Mouse (Mus musculus) lung, postnatal 14 days (tissue): Measurements from ENCODE around the gene Prkch.

Experiments
- DNase-seq: peaks from one replicate; pipeline ENCODE4 v3.0.0; 2021

Gene Prkch

DNA sequence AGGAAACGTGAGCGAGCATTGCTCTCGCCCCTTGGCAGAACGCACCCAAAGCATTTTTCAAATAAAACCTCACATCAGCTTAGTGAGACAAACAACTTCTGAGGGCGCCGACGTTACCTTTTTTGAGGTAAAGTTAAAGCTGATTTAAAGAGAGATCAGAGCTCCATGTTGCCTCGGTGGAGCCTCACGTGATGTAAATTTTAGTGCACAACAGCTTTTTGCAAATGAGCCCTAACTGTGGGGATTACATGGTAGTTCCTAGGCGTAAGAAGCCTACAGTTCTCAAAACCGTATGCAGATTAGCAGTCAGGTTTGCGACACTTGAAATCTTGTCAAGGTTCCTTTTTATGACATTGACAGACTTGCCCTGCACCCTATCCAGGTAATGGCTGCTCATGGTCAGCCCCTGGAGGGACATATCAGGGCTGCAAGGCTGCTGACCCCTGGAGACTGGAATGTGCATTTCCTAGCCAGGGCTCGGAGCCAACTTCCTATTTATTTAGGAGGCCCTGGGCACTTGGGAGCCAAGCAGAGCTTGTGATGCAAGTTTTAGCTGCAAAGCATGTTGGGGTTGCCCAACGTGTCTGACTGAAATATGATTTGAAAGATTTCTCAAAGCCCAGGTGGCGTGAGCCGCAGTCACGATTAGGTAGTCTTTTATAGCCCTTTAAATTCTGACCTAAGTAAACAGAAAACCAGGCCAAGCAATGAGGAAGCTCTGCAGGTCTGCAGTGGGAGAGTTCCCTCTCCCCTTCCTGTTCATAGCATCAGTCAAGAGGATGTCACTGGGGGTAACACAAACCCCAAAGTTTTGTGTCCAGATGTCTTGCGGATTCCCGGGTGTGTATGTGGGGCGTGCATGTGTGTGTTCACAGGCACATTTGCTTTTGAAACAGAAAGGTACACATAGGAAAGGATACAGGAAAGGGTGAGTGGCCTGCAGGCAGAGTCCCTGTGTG is 102.8 kb downstream of the Prkch start:
- DNase-seq, result peak; percentile 87

- DNase-seq, result no peak
These were observed 107.7 kb downstream of the Prkch start for GRCm38 (mm10) chr12:73692321-73692720.

DNA sequence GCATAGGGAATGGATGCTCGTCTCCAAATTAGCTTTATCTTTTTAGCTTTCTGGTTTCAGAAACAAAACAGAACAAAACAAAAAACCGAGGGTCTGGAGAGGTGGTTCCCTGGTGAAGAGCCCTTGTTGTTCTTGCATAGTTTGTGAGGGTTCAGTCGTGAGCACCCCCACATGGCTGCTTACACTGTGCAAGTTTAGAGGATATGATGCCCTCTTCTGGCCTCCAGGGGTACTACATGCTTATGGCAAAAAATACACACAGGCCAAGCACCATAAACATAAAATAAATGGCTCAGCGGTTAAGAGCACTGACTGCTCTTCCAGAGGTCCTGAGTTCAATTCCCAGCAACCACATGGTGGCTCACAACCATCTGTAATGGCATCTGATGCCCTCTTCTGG is 108.8 kb downstream of the Prkch start:
- DNase-seq, result peak; percentile 79

DNA sequence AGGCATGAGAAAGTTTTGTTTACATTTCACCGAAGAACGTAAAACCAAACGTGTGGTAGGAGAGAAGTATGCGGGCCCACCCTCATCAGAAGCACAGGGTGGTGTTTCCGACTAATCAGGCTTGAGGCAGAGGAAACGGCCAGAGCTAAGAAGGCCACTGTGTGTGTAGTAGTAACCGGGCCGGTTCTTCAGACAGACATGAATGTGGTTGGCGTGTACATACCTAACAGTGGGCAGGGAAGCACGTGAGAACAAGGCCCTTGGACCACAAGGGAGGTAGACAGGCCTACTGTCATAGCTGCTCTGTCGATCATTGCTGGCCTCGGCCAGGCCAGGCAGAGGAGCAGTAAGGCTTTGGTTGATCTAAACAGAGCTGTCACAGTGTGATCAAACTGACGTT is 110.1 kb downstream of the Prkch start:
- no peak for DNase-seq

GRCm38 (mm10) chr12:73695110-73695509 is 110.5 kb downstream of the Prkch start:
- no peak for DNase-seq

- DNase-seq, result no peak
These were observed 111.5 kb downstream of the Prkch start for GRCm38 (mm10) chr12:73696084-73696483.

DNA sequence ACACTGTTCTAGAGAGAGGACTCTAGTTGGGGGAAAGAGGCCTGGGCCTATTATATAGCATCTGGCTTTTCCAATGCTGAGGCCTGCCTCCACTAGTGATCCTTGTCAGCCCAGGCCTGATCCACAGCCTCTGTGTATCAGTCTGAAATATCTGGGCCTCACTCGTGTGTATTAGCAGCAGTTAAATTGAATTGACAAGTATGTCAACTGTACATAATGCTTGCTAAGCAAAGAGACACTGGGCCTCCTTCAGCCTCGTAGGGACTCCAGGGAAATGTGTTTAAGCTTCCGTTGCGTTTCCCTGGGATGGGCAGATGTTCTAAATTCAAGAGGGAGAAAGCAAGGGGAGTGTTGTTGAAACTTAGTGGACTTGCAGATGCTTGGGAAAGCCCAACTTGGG is 112.3 kb downstream of the Prkch start:
- DNase-seq, result no peak

- DNase-seq, result no peak
These were observed 113.8 kb downstream of the Prkch start for GRCm38 (mm10) chr12:73698436-73698835.

GRCm38 (mm10) chr12:73698841-73699240 is 114.2 kb downstream of the Prkch start:
- no peak for DNase-seq

DNA sequence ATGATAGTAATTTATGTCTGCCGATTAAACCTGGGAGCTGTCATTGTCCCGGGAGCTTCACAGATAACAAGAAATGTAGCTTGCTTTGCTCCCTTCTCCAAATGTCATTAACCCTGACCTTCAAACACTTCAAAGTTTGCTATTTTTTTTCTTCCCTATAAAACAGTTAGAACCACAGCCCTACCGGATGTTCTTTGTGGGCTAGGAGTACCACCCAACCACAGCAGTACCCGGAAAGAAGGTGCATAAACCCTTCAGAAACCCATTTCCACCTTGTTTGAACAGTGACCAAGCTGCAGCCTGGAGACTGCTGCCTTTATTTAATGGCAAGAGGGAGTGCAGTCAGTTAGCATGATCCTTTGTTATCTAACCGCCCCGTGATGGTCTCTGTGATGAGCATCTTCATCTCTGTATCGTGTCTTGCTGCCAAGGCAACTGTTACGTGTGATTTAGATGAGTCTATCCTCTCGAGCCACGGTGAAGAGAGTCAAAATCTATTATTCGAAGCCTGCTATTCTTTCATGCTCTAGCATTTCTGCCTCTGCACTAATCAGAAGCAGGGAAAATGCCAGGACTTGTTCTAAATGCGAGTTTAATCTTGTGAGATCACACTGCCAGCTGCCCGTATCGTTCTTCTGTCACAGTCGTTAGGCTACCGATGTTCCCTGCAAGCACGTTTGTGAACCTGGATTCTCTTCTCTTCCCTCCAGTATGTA is 115.0 kb downstream of the Prkch start:
- DNase-seq, result no peak

DNA sequence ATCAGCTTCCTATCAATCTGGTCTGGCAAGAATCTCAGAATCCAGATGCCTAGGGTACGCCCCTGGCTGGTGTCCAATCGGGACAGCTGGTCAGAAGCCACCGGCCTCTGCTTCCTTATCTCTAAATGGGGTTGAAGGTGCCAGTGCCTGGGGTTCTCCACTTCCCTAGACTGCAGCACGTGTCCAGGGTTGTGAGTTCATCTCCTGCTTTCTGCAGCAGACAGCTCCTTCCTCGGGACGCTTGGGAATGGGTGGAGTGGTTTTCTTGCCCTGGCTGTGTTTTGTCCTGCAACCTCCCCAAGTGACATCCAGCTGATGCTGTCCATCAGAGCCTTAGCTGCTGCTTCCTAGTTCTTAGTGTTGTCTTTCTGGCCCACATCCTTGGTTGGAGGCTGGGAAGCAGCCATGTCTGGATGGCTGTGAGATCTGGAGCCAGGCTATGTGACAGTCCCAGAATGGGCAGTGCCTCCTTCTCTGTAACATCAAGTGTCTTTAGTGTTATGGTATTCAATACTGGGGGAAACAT is 116.0 kb downstream of the Prkch start:
- no peak for DNase-seq

- DNase-seq, result no peak
These were observed 117.4 kb downstream of the Prkch start for GRCm38 (mm10) chr12:73701999-73702398.

- no peak for DNase-seq
These were observed 119.8 kb downstream of the Prkch start for GRCm38 (mm10) chr12:73704382-73704781.

DNA sequence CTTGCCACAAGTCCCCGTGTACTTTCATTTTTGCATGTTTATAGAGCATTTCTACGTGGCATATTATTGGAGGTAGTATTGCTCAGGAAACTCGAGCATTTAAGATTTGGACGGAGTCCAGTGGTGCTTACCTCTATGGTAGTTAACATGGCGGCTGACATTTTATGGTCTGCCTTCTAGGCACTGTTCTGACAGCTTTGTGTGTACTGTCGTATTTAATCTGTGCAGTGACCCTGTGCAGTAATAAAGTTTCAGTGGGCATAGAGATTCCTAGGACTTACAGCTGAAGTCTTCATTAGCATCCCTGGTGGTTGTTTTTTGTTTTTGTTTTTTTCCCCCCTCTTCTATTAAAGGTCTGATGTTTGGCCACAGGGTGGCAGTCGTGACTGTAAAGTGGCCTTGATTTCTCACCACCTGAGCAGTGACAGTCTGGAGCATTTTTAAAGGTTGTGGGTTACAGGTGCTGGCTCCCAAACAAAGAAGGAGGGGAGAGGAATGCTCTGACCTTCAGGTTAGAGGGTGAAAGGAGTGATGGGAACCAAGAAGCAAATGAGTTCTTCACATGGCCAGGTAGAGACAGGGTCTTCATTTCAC is 120.6 kb downstream of the Prkch start:
- DNase-seq, result peak; percentile 60

DNA sequence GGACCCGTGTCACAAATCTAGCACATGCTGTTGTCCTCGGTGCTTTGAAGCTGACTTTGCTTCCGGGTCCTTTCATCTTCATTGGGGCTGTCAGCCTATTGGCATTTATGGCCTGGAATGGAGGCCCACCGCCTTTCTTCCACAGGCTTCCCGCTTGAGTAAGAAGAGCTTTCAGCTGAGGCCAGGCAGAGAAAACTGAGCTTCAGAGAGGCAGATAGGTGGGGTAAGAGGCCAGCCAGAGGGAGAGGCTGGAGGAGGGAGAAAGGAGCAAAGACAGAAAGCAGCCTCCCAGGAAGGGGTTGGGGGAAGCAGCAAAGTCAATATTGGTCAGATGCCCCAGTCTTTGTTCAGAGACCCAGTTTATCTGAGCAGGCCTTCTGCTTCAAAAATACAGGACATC is 123.9 kb downstream of the Prkch start:
- DNase-seq, result no peak

DNA sequence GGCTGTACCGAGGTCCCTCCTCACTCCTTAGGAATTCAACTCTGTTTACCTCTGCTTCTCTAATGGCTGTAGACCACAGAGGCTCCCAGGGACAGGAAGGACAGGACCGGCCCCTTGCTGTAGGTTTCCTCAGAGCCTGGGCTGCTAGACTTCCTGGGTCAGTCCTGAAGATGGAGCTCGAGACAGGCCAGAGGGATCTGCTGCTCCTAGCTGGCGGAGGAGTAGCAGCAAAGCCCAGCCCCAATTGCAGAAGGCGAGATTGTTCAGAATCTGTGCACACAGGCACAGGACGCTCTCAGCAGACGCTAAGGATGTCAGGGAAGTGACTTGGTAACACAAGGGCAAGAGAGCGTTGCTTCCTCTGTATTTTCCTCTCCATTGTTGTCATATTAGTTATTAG is 124.3 kb downstream of the Prkch start:
- DNase-seq, result peak; percentile 68

DNA sequence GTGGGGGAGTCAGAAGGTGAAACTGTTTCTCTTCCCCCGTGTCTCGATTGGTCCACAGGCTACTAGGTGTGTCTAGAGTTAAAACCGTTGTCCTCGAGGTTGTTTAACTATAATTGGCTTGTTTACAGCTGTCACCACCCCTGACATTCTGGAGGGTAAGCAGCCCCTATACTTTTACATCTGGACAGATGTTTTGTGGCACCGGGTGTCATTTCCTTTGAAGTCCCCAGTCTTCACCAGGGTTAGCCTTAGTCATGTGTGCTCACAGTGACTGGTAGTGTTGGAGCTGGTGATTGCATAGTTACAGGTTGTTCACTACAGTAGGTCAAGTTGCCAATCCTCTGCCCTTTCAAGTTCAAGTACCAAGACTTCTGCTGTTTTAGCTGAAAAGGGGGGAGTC is 126.2 kb downstream of the Prkch start:
- no peak for DNase-seq

GRCm38 (mm10) chr12:73712122-73712521 is 127.5 kb downstream of the Prkch start:
- no peak for DNase-seq

DNA sequence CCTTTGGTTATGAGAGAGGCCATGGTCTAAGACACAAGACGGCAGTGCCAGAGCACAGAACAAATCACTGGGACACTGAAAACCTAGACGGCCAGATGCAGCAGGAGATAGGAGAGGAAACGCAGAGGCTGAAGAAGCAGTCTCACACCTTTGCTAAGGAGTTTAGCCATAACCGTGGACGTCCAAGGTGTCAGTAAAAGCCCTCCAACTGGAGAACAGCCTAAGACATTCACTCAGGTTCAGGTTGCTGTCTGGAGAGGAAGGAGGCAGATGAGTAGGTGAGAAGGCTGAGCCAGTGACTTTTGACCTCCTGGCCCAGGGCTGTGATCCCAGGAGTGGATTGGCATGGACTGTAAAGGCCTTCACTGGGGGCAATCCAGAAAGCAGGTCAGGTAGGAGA is 130.0 kb downstream of the Prkch start:
- no peak for DNase-seq

DNA sequence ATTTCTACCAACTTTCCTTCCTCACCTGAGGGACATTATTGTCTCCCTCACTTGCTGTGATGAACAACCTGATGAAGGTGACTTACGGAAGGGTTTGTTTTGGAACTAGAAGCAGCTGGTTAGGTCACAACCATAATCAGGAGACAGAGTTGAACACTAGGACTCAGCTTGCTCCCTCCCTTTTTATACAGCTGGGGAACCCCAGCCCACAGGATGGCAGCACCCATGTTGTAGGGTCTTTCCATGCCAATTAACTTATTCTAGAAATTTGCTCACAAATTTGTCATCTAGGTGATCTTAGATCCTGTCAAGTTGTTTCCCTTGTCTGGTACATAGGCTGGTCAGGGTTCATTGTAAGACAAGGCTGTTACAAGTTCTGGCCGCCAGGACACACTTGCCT is 130.7 kb downstream of the Prkch start:
- DNase-seq, result no peak

- DNase-seq, result peak; percentile 18
These were observed 131.5 kb downstream of the Prkch start for GRCm38 (mm10) chr12:73715954-73716731.

DNA sequence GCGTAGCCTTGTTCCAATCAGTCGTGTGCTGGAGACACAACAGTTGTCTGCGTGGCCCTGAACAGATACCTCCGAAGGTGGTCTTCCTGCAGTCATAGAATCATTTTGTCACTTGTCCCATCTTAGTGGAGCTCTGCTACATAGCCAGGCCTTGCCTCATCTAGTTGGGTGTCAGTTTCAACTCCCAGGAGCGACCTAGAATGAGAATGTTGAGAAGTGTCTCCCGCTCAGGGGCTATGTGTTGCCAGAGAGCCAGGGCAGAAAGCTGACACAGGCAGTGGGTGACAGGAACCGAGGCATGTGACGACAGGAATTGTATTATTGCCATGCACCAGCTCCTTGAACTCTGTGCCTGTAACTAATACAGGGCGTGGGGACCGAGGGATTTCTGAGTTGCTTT is 133.4 kb downstream of the Prkch start:
- DNase-seq, result no peak

DNA sequence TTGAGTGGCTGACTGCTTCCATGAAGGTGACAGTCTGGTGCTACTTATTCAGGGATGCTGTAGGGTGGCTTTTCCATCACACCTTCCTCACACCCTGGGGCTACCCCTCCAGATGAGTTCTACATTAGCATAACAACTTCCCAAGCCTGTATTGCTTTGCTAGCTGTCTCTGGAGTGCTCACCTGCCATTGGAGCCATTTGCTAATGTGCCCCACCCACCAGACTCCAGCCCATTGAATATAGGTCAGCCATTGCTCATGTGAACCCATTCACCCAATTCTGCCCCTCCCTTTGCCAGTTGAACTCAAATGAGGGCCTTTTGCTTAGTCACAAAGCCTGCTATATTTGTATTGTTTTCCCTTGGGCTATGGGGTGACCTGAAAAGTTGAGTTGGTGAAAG is 135.2 kb downstream of the Prkch start:
- DNase-seq, result no peak
